Mouse (Mus musculus): ENCODE results near the gene Gpx4. TPM values are rescaled to one million over a fixed set of nuclear protein-coding genes. Genes with fewer than 3 reads are reported as not detected.

The Gpx4 gene
- polyA plus RNA-seq, 1 experiment from 2014 or later = 515 TPM

DNA sequence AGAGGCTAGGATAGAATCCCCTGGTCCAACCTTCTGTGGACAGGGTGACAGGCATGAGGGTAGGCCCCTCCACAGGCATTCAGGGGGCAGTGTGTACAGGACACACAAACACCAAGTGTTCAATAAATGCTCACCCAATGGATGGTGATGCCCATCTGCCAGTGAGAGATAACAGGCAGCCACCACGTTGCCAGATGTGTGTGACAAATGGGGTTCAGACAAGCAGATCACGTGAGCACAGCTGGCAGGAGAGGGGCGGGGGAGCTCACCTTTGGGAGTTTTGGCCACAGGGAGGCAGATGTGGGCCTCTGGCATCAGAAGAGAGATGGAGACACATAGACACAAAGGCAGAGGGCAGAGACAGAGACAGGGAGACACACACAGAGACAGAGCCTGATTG, 34.1 kb downstream of the Gpx4 start:
- no peaks in the 10 kb centered on the region for H3K9me3 ChIP-seq (replicated peaks; ENCODE audit: control insufficient read depth, low read length)
- no peaks in the 10 kb centered on the region for H3K27me3 ChIP-seq (ENCODE audit: control insufficient read depth, insufficient read depth, low read length)
- no peaks in the 10 kb centered on the region for H3K4me1 ChIP-seq (ENCODE audit: control insufficient read depth, insufficient read depth, low read length)
- DNase-seq (ENCODE audit: low spot score) = no peak
- no peak overlapping the region for H3K4me3 ChIP-seq (ENCODE audit: low read depth, low read length)
- no peak overlapping the region for H3K9ac ChIP-seq (replicated peaks; ENCODE audit: low read length)
- H3K27ac ChIP-seq (replicated peaks; ENCODE audit: low read depth, low read length) = no peak overlapping the region
- ATAC-seq (replicated peaks; ENCODE audit: insufficient number of reproducible peaks, low FRiP score, low TSS enrichment, low read depth) = no peak
- no peak overlapping the region for H3K4me2 ChIP-seq (ENCODE audit: low read depth, low read length)
- 78% methylated on average over 3 of the region's 3 CpGs for WGBS
- no peaks in the 10 kb centered on the region for H3K36me3 ChIP-seq (replicated peaks; ENCODE audit: control insufficient read depth, insufficient read depth, low read depth, low read length)

GRCm38 (mm10) chr10:80084817-80085487, 38.0 kb downstream of the Gpx4 start:
- ATAC-seq (replicated peaks; ENCODE audit: insufficient number of reproducible peaks, low FRiP score, low TSS enrichment, low read depth) = no peak
- DNase-seq (ENCODE audit: low spot score) = no peak
- Histone ChIP-seq H3K4me1 (ENCODE audit: control insufficient read depth, insufficient read depth, low read length) (no peaks in the 10 kb centered on the region), H3K36me3 (replicated peaks; ENCODE audit: control insufficient read depth, insufficient read depth, low read depth, low read length) (no peaks in the 10 kb centered on the region), H3K27ac (replicated peaks; ENCODE audit: low read depth, low read length) (no peak overlapping the region), H3K27me3 (ENCODE audit: control insufficient read depth, insufficient read depth, low read length) (no peaks in the 10 kb centered on the region), H3K4me2 (ENCODE audit: low read depth, low read length) (no peak overlapping the region), H3K4me3 (ENCODE audit: low read depth, low read length) (no peak overlapping the region), H3K9ac (replicated peaks; ENCODE audit: low read length) (no peak overlapping the region), H3K9me3 (replicated peaks; ENCODE audit: control insufficient read depth, low read length) (no peaks in the 10 kb centered on the region)
- WGBS = 74% methylated on average over 9 of the region's 9 CpGs

GRCm38 (mm10) chr10:80086847-80087246, 39.9 kb downstream of the Gpx4 start:
- H3K27me3 ChIP-seq (ENCODE audit: control insufficient read depth, insufficient read depth, low read length) = no peaks in the 10 kb centered on the region
- no peaks in the 10 kb centered on the region for H3K36me3 ChIP-seq (replicated peaks; ENCODE audit: control insufficient read depth, insufficient read depth, low read depth, low read length)
- no peak overlapping the region for H3K9ac ChIP-seq (replicated peaks; ENCODE audit: low read length)
- no peaks in the 10 kb centered on the region for H3K4me1 ChIP-seq (ENCODE audit: control insufficient read depth, insufficient read depth, low read length)
- no peak overlapping the region for H3K27ac ChIP-seq (replicated peaks; ENCODE audit: low read depth, low read length)
- H3K9me3 ChIP-seq (replicated peaks; ENCODE audit: control insufficient read depth, low read length) = no peaks in the 10 kb centered on the region
- ATAC-seq (replicated peaks; ENCODE audit: insufficient number of reproducible peaks, low FRiP score, low TSS enrichment, low read depth) (no peak), DNase-seq (ENCODE audit: low spot score) (no peak)
- 79% methylated on average over 3 of the region's 3 CpGs for WGBS
- no peak overlapping the region for H3K4me3 ChIP-seq (ENCODE audit: low read depth, low read length)
- no peak overlapping the region for H3K4me2 ChIP-seq (ENCODE audit: low read depth, low read length)

- DNase-seq (ENCODE audit: low spot score) (no peak), ATAC-seq (replicated peaks; ENCODE audit: insufficient number of reproducible peaks, low FRiP score, low TSS enrichment, low read depth) (no peak)
- no peaks in the 10 kb centered on the region for H3K36me3 ChIP-seq (replicated peaks; ENCODE audit: control insufficient read depth, insufficient read depth, low read depth, low read length)
- no peaks in the 10 kb centered on the region for H3K27me3 ChIP-seq (ENCODE audit: control insufficient read depth, insufficient read depth, low read length)
- WGBS = 93% methylated on average over 8 of the region's 8 CpGs
- no peak overlapping the region for H3K9ac ChIP-seq (replicated peaks; ENCODE audit: low read length)
- no peak overlapping the region for H3K4me2 ChIP-seq (ENCODE audit: low read depth, low read length)
- H3K4me3 ChIP-seq (ENCODE audit: low read depth, low read length) = no peak overlapping the region
- H3K4me1 ChIP-seq (ENCODE audit: control insufficient read depth, insufficient read depth, low read length) = no peaks in the 10 kb centered on the region
- H3K27ac ChIP-seq (replicated peaks; ENCODE audit: low read depth, low read length) = no peak overlapping the region
- no peaks in the 10 kb centered on the region for H3K9me3 ChIP-seq (replicated peaks; ENCODE audit: control insufficient read depth, low read length)
These were observed 40.5 kb downstream of the Gpx4 start for GRCm38 (mm10) chr10:80087483-80087882.

DNA sequence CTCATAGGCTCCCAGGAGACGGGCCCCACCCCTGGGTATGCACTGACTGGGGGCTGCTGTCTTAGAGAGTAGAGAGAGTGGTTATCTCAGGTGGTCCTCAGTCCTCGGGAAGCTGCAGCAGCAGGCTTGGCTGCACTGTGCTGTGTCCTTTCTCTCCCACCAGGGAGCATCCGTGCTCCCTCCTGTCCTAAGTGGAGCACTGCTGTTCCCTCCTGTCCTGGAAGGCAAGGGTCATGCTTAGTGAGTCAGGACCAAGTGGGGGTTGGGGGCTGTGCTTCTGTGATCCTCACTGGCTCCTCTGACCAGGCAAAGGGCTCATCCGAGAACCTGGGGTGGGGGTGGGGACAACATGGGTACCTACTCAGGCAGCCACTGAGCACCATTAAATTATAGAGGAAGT, 42.2 kb downstream of the Gpx4 start:
- Histone ChIP-seq H3K27ac (replicated peaks; ENCODE audit: low read depth, low read length) (no peak overlapping the region), H3K4me3 (ENCODE audit: low read depth, low read length) (no peak overlapping the region), H3K4me2 (ENCODE audit: low read depth, low read length) (no peak overlapping the region), H3K36me3 (replicated peaks; ENCODE audit: control insufficient read depth, insufficient read depth, low read depth, low read length) (no peaks in the 10 kb centered on the region), H3K27me3 (ENCODE audit: control insufficient read depth, insufficient read depth, low read length) (no peaks in the 10 kb centered on the region), H3K9ac (replicated peaks; ENCODE audit: low read length) (no peak overlapping the region), H3K4me1 (ENCODE audit: control insufficient read depth, insufficient read depth, low read length) (no peaks in the 10 kb centered on the region), H3K9me3 (replicated peaks; ENCODE audit: control insufficient read depth, low read length) (no peaks in the 10 kb centered on the region)
- no peak for ATAC-seq (replicated peaks; ENCODE audit: insufficient number of reproducible peaks, low FRiP score, low TSS enrichment, low read depth)
- WGBS = 51% methylated on average over 4 of the region's 4 CpGs
- no peak for DNase-seq (ENCODE audit: low spot score)

- ATAC-seq (replicated peaks; ENCODE audit: insufficient number of reproducible peaks, low FRiP score, low TSS enrichment, low read depth) (no peak), DNase-seq (ENCODE audit: low spot score) (no peak)
- Histone ChIP-seq H3K27ac (replicated peaks; ENCODE audit: low read depth, low read length) (no peak overlapping the region), H3K9ac (replicated peaks; ENCODE audit: low read length) (no peak overlapping the region), H3K4me3 (ENCODE audit: low read depth, low read length) (no peak overlapping the region), H3K4me2 (ENCODE audit: low read depth, low read length) (no peak overlapping the region), H3K4me1 (ENCODE audit: control insufficient read depth, insufficient read depth, low read length) (no peaks in the 10 kb centered on the region), H3K9me3 (replicated peaks; ENCODE audit: control insufficient read depth, low read length) (no peaks in the 10 kb centered on the region), H3K27me3 (ENCODE audit: control insufficient read depth, insufficient read depth, low read length) (no peaks in the 10 kb centered on the region), H3K36me3 (replicated peaks; ENCODE audit: control insufficient read depth, insufficient read depth, low read depth, low read length) (no peaks in the 10 kb centered on the region)
- WGBS = 94% methylated on average over 6 of the region's 6 CpGs
These were observed 44.6 kb downstream of the Gpx4 start for GRCm38 (mm10) chr10:80091527-80091926.

GRCm38 (mm10) chr10:80092690-80093089, 45.7 kb downstream of the Gpx4 start:
- Histone ChIP-seq H3K4me1 (ENCODE audit: control insufficient read depth, insufficient read depth, low read length) (no peaks in the 10 kb centered on the region), H3K9me3 (replicated peaks; ENCODE audit: control insufficient read depth, low read length) (no peaks in the 10 kb centered on the region), H3K4me3 (ENCODE audit: low read depth, low read length) (no peak overlapping the region), H3K9ac (replicated peaks; ENCODE audit: low read length) (no peak overlapping the region), H3K27me3 (ENCODE audit: control insufficient read depth, insufficient read depth, low read length) (no peaks in the 10 kb centered on the region), H3K36me3 (replicated peaks; ENCODE audit: control insufficient read depth, insufficient read depth, low read depth, low read length) (no peaks in the 10 kb centered on the region), H3K4me2 (ENCODE audit: low read depth, low read length) (no peak overlapping the region), H3K27ac (replicated peaks; ENCODE audit: low read depth, low read length) (no peak overlapping the region)
- ATAC-seq (replicated peaks; ENCODE audit: insufficient number of reproducible peaks, low FRiP score, low TSS enrichment, low read depth) (no peak), DNase-seq (ENCODE audit: low spot score) (no peak)
- 80% methylated on average over 5 of the region's 5 CpGs for WGBS

- H3K4me1 ChIP-seq (ENCODE audit: control insufficient read depth, insufficient read depth, low read length) = no peaks in the 10 kb centered on the region
- DNase-seq (ENCODE audit: low spot score) = no peak
These were observed 47.1 kb downstream of the Gpx4 start for GRCm38 (mm10) chr10:80094085-80094484.

More at GRCm38 (mm10) chr10:80094085-80094484, 47.1 kb downstream of the Gpx4 start:
- no peaks in the 10 kb centered on the region for H3K9me3 ChIP-seq (replicated peaks; ENCODE audit: control insufficient read depth, low read length)
- no peak overlapping the region for H3K27ac ChIP-seq (replicated peaks; ENCODE audit: low read depth, low read length)
- H3K36me3 ChIP-seq (replicated peaks; ENCODE audit: control insufficient read depth, insufficient read depth, low read depth, low read length) = no peaks in the 10 kb centered on the region
- no peaks in the 10 kb centered on the region for H3K27me3 ChIP-seq (ENCODE audit: control insufficient read depth, insufficient read depth, low read length)
- no peak overlapping the region for H3K9ac ChIP-seq (replicated peaks; ENCODE audit: low read length)
- H3K4me2 ChIP-seq (ENCODE audit: low read depth, low read length) = no peak overlapping the region
- no peak for ATAC-seq (replicated peaks; ENCODE audit: insufficient number of reproducible peaks, low FRiP score, low TSS enrichment, low read depth)
- H3K4me3 ChIP-seq (ENCODE audit: low read depth, low read length) = no peak overlapping the region
- WGBS = 86% methylated on average over 6 of the region's 6 CpGs

All from embryonic facial prominence, embryonic 11.5 days (tissue).